Mouse (Mus musculus) spleen, postnatal 14 days (tissue): ENCODE measurements around the gene Vmn1r122.
"Not testable (repeated sequence)": the region's sequence is repeated elsewhere in the genome, so short reads cannot be mapped to it uniquely, and the experiment has no call there.

ENCODE experiments used
- DNase-seq, 2 experiments: peaks; one replicate each; pipeline ENCODE4 v3.0.0; 2021 to 2022; ENCODE audit warnings: low spot score in 2 of 2

Vmn1r122 gene

GRCm38 (mm10) chr7:21134028-21134427, at the start of gene Vmn1r122:
TSS of gene Vmn1r122 (minus strand) at chr7:21134128.
- not testable (repeated sequence) for DNase-seq

GRCm38 (mm10) chr7:21161885-21162284, 28.0 kb upstream of the Vmn1r122 start, which contains the start of gene Vmn1r123:
TSS of gene Vmn1r123 (plus strand) at chr7:21162185.
- not testable (repeated sequence) for DNase-seq

- not testable (repeated sequence) for DNase-seq
Measured at GRCm38 (mm10) chr7:21098413-21098812, 35.5 kb downstream of the Vmn1r122 start, which contains the start of gene Vmn1r121. TSS of gene Vmn1r121 (minus strand) at chr7:21098513.
